Mouse (Mus musculus): ENCODE measurements at regions not wholly inside any gene's neighbourhood (a gene's known extent, or its start where the extent isn't known, plus 50 kb on each side); places are given as distances from the start of the nearest gene placed in this dataset.

DNA sequence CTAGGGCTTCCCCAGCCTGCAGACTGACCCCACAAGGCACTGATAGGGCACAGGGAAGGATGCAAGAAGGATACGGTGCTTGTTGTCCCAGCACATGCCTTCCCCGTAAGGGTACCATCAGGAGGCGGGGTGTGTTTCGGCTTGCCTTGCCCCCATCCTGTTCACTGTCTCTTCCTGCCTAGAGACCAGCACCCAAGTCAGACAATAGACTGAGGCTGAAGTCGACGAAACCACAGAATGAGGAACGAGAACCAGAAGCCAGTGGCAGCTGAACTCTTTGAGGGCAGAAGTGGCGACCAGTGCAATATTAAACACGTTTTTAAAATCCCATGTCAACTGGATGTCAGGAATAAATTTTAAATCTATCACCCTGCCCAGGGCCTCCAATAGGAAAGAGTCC lies 67.6 kb downstream of the Gm11011 start:
- TF ChIP-seq POLR2A (IDR thresholded peaks at IDR 0.05; ENCODE audit: control insufficient read depth in 1 of 2, insufficient read depth in 1 of 2, low read depth in 1 of 2, low read length in 2 of 2, poor library complexity in 1 of 2) = no peak
- TF ChIP-seq TCF12 (IDR thresholded peaks at IDR 0.05; ENCODE audit: low read depth, low read length) = no peak
- no peak for TF ChIP-seq USF1 (IDR thresholded peaks at IDR 0.05; ENCODE audit: low read depth, low read length)
- TF ChIP-seq POLR2AphosphoS5 (IDR thresholded peaks at IDR 0.05; ENCODE audit: borderline replicate concordance, low read depth, low read length) = no peak
- no peak for TF ChIP-seq RAD21 (IDR thresholded peaks at IDR 0.05; ENCODE audit: low read depth, low read length)
- TF ChIP-seq CTCF (IDR thresholded peaks at IDR 0.05 in 2 of 3, conservative IDR thresholded peaks at IDR 0.05 in 1 of 3; ENCODE audit: control insufficient read depth in 1 of 3, insufficient read depth in 1 of 3, low read depth in 2 of 3, low read length in 3 of 3, poor library complexity in 1 of 3, severe bottlenecking in 1 of 3) = no peak
- TF ChIP-seq UBTF (IDR thresholded peaks at IDR 0.05; ENCODE audit: borderline replicate concordance, insufficient read depth, low read depth, low read length) = no peak
- TF ChIP-seq HCFC1 (IDR thresholded peaks at IDR 0.05; ENCODE audit: low read depth, low read length) = no peak
- TF ChIP-seq E2F4 (IDR thresholded peaks at IDR 0.05; ENCODE audit: borderline replicate concordance, low read depth, low read length) = no peak
- TF ChIP-seq ELF1 (IDR thresholded peaks at IDR 0.05; ENCODE audit: low read depth, low read length) = no peak
- TF ChIP-seq EP300 (IDR thresholded peaks at IDR 0.05; ENCODE audit: low read depth in 1 of 2, low read length in 2 of 2) = no peak
- no peak for TF ChIP-seq GATA1 (IDR thresholded peaks at IDR 0.05; ENCODE audit: low read depth, low read length)
- no peak for TF ChIP-seq GABPA (IDR thresholded peaks at IDR 0.05; ENCODE audit: low read depth, low read length)

Data from MEL (cell line).